Mouse (Mus musculus) liver, adult 2 months (tissue): ENCODE measurements around the gene Babam1. TPM values are rescaled to one million over a fixed set of nuclear protein-coding genes. Genes with fewer than 3 reads are reported as not detected.

ENCODE experiments used
- DNase-seq: peaks from one replicate; pipeline ENCODE4 v3.0.0-alpha.2; 2011; ENCODE audit warnings: low read depth, low spot score; ENCODE audit errors: extremely low read depth
- H3K27ac ChIP-seq: fragments of 200-500 bp; replicated peaks from 2 replicates; pipeline ENCODE4 v1.5.1; 2012; ENCODE audit warnings: low read depth, mild to moderate bottlenecking, control low read depth, inconsistent platforms, low read length; ENCODE audit not compliant: insufficient read depth
- H3K27me3 ChIP-seq: fragments of 200-500 bp; 2 replicates; pipeline ENCODE4 v1.6.1; 2012; ENCODE audit warnings: mild to moderate bottlenecking, moderate library complexity, low read length, inconsistent platforms; ENCODE audit not compliant: control insufficient read depth, insufficient read depth
- H3K36me3 ChIP-seq: fragments of 200-500 bp; 2 replicates; pipeline ENCODE4 v1.6.1; 2012; ENCODE audit warnings: low read length, inconsistent platforms; ENCODE audit not compliant: control insufficient read depth, insufficient read depth
- H3K4me1 ChIP-seq: fragments of 200-500 bp; 2 replicates; pipeline ENCODE4 v1.6.1; 2011; ENCODE audit warnings: low read length; ENCODE audit not compliant: control insufficient read depth, insufficient read depth
- H3K4me3 ChIP-seq: fragments of 200-500 bp; 2 replicates; pipeline ENCODE4 v1.5.1; 2011; ENCODE audit warnings: low read depth, mild to moderate bottlenecking, control low read depth, low read length, moderate library complexity; ENCODE audit not compliant: insufficient read depth
- H3K79me2 ChIP-seq: fragments of 200-500 bp; 2 replicates; pipeline ENCODE4 v1.6.1; 2012; ENCODE audit warnings: inconsistent platforms, mild to moderate bottlenecking, low read length, moderate library complexity; ENCODE audit not compliant: control insufficient read depth, insufficient read depth
- H3K9ac ChIP-seq: fragments of 200-500 bp; 2 replicates; pipeline ENCODE4 v1.6.1; 2012; ENCODE audit warnings: low read depth, mild to moderate bottlenecking, control low read depth, inconsistent platforms, low read length
- CTCF ChIP-seq: fragments of 200-500 bp; IDR thresholded peaks from 2 replicates; pipeline ENCODE4 v1.5.1; 2011; ENCODE audit warnings: low read depth, low read length, control low read depth
- POLR2A ChIP-seq: fragments of 200-500 bp; IDR thresholded peaks from 2 replicates; pipeline ENCODE4 v1.6.1; 2011; ENCODE audit warnings: low read length, control low read depth; ENCODE audit not compliant: insufficient read depth; ENCODE audit errors: extremely low read depth
- WGBS: fragments of 180-500 bp; shearing (Covaris S2); methylation state at CpG from one replicate; pipeline ENCODE4 v1.1.7; 2018; 5-methylcytosine and 5-hydroxymethylcytosine counted together
- polyA plus RNA-seq: library from polyadenylated mRNA; depleted of rRNA; stranded (reverse); fragments of >200 nt; gene quantifications from 2 replicates; pipeline ENCODE4 v1.2.3, GENCODE M21; 2012
- total RNA-seq: library from RNA; depleted of rRNA; stranded (reverse); fragments of >200 nt; gene quantifications from 2 replicates; pipeline ENCODE4 v1.2.3, GENCODE M21; 2014

Babam1 gene
- total and polyA plus RNA-seq, 2 experiments, result 42.7 to 106 TPM

DNA sequence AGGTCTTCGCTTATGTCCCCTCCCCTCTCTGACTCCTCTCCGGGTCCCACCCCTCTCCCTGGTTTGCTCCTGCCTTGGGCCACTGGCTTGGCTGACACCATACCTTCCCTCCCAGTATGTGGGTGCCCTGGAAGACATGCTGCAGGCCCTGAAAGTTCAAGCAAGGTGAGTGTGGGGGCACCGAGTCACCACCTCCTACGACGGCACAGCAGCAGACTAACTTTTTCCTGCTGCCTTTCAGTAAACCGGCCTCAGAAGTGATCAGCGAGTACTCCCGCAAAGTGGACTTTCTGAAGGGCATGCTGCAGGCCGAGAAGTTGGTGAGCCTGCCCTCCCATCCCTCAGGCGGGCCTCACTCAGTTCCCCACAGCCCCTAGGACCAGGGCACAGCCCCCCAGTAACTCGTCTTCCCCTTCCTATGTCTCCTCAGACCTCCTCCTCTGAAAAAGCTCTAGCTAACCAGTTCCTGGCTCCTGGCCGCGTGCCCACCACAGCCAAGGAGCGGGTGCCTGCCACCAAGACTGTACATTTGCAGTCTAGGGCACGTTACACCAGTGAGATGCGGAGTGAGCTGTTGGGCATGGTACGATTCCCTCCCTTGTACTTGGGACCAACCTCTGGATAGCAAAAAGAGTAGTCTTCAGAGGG, 29.0 kb upstream of the Babam1 start:
- no peaks in the 10 kb centered on the region for H3K27me3 ChIP-seq
- no peak for DNase-seq
- H3K36me3 ChIP-seq, result no peaks in the 10 kb centered on the region
- H3K4me1 ChIP-seq, result peaks cover 10% of the 10 kb centered on the region
- H3K9ac ChIP-seq, result peak overlapping the region; percentile 72
- no peak for TF ChIP-seq CTCF
- TF ChIP-seq POLR2A, result 0 out of 2 replicates have a peak, but pooled peaks have one; percentile 1
- peaks cover 3% of the 10 kb centered on the region; the same call in 1 of the 2 replicates for H3K79me2 ChIP-seq
- peak overlapping the region; percentile 71 for H3K4me3 ChIP-seq
- 29% methylated on average over 17 of the region's 17 CpGs for WGBS
- H3K27ac ChIP-seq, result peak overlapping the region; percentile 65

DNA sequence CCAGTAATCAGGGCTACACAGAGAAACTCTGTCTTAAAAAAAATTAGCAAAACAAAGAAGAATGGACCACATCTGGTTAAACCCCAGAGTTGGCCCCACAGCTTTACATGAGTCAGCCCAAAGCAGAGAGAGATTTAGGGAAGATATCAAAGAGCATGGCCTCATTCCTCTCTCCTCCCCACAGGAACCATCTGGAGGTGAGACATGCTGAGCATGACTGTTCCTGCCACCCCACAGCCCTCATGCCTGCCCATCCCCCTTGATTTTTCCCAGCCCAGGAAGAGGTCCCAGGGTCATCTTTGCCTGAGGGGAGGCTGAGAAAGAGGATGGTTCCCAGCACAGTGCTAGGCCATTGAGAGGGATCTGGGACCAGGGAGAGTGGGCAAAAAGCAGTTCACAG, 28.3 kb upstream of the Babam1 start:
- TF ChIP-seq CTCF (no peak), POLR2A (no peak)
- Histone ChIP-seq H3K27me3 (no peaks in the 10 kb centered on the region), H3K4me1 (peaks cover 12% of the 10 kb centered on the region), H3K27ac (no peak overlapping the region), H3K36me3 (no peaks in the 10 kb centered on the region), H3K79me2 (peaks cover 3% of the 10 kb centered on the region; the same call in 1 of the 2 replicates), H3K4me3 (no peak overlapping the region), H3K9ac (no peak overlapping the region)
- DNase-seq, result no peak

DNA sequence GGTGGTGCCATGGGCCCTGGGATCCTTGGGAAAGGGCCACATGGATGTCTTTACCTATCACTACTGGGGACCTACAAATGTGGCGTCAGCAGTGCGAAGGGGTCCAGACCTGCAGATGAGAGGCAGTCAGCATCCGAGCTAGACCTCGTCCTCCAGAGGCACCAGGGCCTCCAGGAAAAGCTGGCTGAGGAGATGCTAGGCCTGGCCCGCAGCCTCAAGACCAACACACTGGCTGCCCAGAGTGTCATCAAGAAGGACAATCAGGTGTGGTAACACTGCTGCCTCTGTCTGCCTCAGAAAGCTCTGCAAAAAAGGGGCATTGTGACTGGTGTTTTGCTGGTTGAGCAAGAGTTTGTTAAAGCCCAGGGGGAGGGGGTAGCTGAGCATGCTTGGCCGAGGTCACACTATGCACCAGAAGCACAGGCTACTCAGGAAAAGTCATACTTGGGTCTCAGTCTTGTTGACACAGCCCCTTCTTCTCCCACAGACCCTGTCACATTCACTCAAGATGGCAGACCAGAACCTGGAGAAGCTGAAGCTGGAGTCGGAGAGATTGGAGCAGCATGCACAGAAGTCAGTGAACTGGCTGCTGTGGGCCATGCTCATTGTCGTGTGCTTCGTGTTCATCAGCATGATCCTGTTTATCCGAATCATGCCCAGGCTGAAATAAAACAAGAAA, 27.5 kb upstream of the Babam1 start:
- H3K36me3 ChIP-seq, result peaks cover 3% of the 10 kb centered on the region; the same call in 1 of the 2 replicates
- TF ChIP-seq CTCF, result no peak
- TF ChIP-seq POLR2A, result no peak
- H3K4me3 ChIP-seq, result no peak overlapping the region
- H3K27me3 ChIP-seq, result no peaks in the 10 kb centered on the region
- H3K4me1 ChIP-seq, result peaks cover 12% of the 10 kb centered on the region
- no peak overlapping the region for H3K27ac ChIP-seq
- H3K79me2 ChIP-seq, result peaks cover 3% of the 10 kb centered on the region; the same call in 1 of the 2 replicates
- DNase-seq, result no peak
- H3K9ac ChIP-seq, result no peak overlapping the region
- WGBS, result 94% methylated on average over 10 of the region's 10 CpGs

DNA sequence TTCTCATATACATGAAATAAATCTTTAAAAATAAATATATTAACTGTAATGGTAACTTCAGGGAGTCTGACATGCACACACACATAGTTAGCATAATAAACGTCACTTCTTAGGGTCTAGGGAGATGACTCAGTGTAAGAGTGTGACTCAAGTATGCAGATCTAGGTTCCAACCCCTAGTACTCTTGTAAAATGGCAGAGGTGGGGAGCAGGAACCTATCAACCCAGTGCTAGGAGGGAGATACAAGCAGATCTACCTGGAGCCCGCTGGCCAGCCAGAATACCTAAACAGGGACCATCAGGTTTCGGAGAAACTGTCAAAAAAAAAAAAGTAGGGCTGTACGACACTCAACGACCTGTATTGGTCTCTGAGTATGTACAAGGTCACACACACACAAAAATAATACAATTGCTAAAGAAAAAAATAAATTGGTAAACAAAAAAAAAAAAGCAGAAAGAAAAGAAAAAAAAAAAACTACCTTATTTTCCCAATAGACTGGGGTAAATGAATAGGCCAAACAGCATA, 25.9 kb upstream of the Babam1 start:
- no peak overlapping the region for H3K4me3 ChIP-seq
- peaks cover 21% of the 10 kb centered on the region for H3K4me1 ChIP-seq
- peak overlapping the region; percentile 38 for H3K27ac ChIP-seq
- TF ChIP-seq POLR2A, result no peak
- TF ChIP-seq CTCF, result no peak
- 0 out of 2 replicates have a peak overlapping the region, but pooled peaks have one; percentile 13 for H3K9ac ChIP-seq
- DNase-seq, result no peak
- 14% methylated on average over 5 of the region's 5 CpGs for WGBS
- peaks cover 11% of the 10 kb centered on the region; the same call in 1 of the 2 replicates for H3K36me3 ChIP-seq
- H3K79me2 ChIP-seq, result peaks cover 6% of the 10 kb centered on the region; the same call in 1 of the 2 replicates
- H3K27me3 ChIP-seq, result no peaks in the 10 kb centered on the region

DNA sequence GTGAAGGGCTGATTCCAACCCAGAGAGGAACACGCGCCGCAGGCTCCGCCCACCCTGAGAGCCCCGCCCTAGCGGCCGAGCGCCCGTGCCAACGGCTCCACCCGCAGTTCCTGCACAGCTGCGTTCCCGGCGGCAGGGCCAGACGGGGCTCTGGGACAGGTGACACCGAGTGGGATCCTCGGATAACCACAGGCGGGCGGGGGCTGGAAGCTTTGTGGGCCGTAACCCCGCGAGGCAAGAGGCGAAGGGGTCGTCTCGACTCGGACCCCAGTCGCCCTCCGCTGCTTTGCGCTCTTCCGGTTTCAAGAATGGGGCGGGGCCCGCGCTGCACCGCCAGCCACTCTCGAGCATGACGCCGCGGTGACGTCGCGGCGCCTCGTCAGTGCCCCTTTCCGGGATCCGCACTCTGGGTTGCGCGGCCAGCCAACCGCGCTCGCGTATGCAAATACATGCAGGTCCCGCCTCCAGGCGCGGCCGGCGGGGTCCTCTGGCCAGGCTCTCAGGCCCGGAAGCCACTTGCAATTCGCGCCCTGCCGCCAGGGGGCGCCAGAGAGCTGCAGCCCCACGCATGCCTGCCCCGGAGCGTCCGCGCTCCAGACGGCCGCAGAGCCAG, 25.3 kb upstream of the Babam1 start, which contains the start of gene Ocel1:
Gene Ocel1, plus strand, starts transcription at position 63 of the 613 bp plus-strand sequence.
- peaks cover 12% of the 10 kb centered on the region for H3K79me2 ChIP-seq
- no peaks in the 10 kb centered on the region for H3K27me3 ChIP-seq
- H3K4me3 ChIP-seq, result peak within 1 kb of the TSS; percentile 83
- peak within 1 kb of the TSS; percentile 91 for H3K9ac ChIP-seq
- peak within 1 kb of the TSS; percentile 95 for H3K27ac ChIP-seq
- peaks cover 11% of the 10 kb centered on the region; the same call in 1 of the 2 replicates for H3K36me3 ChIP-seq
- WGBS, result under 1% methylated on average over 68 of the region's 68 CpGs
- DNase-seq, result peak; percentile 89
- TF ChIP-seq CTCF (peak; percentile 94), POLR2A (peak; percentile 72; the same call in 1 of the 2 replicates)
- H3K4me1 ChIP-seq, result peaks cover 24% of the 10 kb centered on the region
